Mouse (Mus musculus) erythroblast, embryonic 14.5 days (primary cell): ENCODE data around the gene Mfn2.

Experiments
- GATA1 ChIP-seq: IDR thresholded peaks from 2 replicates; pipeline ENCODE4 v1.6.1; 2012; ENCODE audit warnings: low read length, inconsistent platforms, mixed read lengths
- TAL1 ChIP-seq: IDR thresholded peaks from 3 replicates; pipeline ENCODE4 v1.6.1; 2012; ENCODE audit warnings: low read length, inconsistent platforms, mixed read lengths

- TF ChIP-seq GATA1 (no peak), TAL1 (no peak)
Measured at GRCm38 (mm10) chr4:147879456-147879855, 25.0 kb downstream of the Mfn2 start.
